Comparison of ENCODE assay signal across 7 mouse cellular contexts in genomic region chr11:98772667-98773171, GRCm38 (mm10). TPM values are rescaled to one million over a fixed set of nuclear protein-coding genes. Genes with fewer than 3 reads are reported as not detected.
DNase-seq lines count a peak whose midpoint lies in the region; ATAC-seq and TF ChIP-seq lines count a peak whose summit lies in the region.

No protein-coding gene starts in this region.

- no peak for TF ChIP-seq CTCF in midbrain, postnatal 0 days (IDR thresholded peaks at IDR 0.05)
- TF ChIP-seq CTCF in small intestine, adult 2 months (IDR thresholded peaks at IDR 0.05; ENCODE audit: extremely low read depth, insufficient read length, insufficient replicate concordance, low read depth, low read length) = no peak

- H3K36me3 ChIP-seq in midbrain, postnatal 0 days (ENCODE audit: insufficient read depth, low read length) = peaks cover 38% of the 10 kb centered on the region
- H3K36me3 ChIP-seq in midbrain, embryonic 11.5 days (ENCODE audit: control insufficient read depth, insufficient read depth, low read length) = no peaks in the 10 kb centered on the region
- peaks cover 21% of the 10 kb centered on the region for H3K36me3 ChIP-seq in heart, embryonic 15.5 days
- H3K36me3 ChIP-seq in liver, embryonic 12.5 days = peaks cover 29% of the 10 kb centered on the region
- H3K36me3 ChIP-seq in small intestine, adult 2 months (ENCODE audit: control insufficient read depth, insufficient read depth, low read length) = peaks cover 49% of the 10 kb centered on the region

- TF ChIP-seq POLR2A in small intestine, adult 2 months (IDR thresholded peaks at IDR 0.05; ENCODE audit: low read depth, low read length) = peak; percentile 66; the same call in 1 of the 2 replicates

- no peaks in the 10 kb centered on the region for H3K9me3 ChIP-seq in midbrain, postnatal 0 days (ENCODE audit: low read length)
- no peaks in the 10 kb centered on the region for H3K9me3 ChIP-seq in midbrain, embryonic 11.5 days (ENCODE audit: control insufficient read depth, low read length)
- no peaks in the 10 kb centered on the region for H3K9me3 ChIP-seq in heart, embryonic 15.5 days (replicated peaks)
- H3K9me3 ChIP-seq in liver, embryonic 12.5 days (replicated peaks) = no peaks in the 10 kb centered on the region

- peak overlapping the region; percentile 96 for H3K4me2 ChIP-seq in midbrain, postnatal 0 days (ENCODE audit: low read depth, low read length, poor library complexity, severe bottlenecking)
- H3K4me2 ChIP-seq in midbrain, embryonic 11.5 days = no peak overlapping the region
- peak overlapping the region; percentile 76 for H3K4me2 ChIP-seq in heart, embryonic 15.5 days
- peak overlapping the region; percentile 84 for H3K4me2 ChIP-seq in liver, embryonic 12.5 days

- H3K27ac ChIP-seq in midbrain, postnatal 0 days (ENCODE audit: low read depth, low read length) = no peak overlapping the region
- no peak overlapping the region for H3K27ac ChIP-seq in midbrain, embryonic 11.5 days (ENCODE audit: low read depth, low read length)
- peak overlapping the region; percentile 93 for H3K27ac ChIP-seq in heart, embryonic 15.5 days
- peak overlapping the region; percentile 77 for H3K27ac ChIP-seq in liver, embryonic 12.5 days
- H3K27ac ChIP-seq in small intestine, adult 2 months (ENCODE audit: insufficient read depth, low read depth, low read length) = peak overlapping the region; percentile 97

- 73% methylated on average over 8 of the region's 8 CpGs for WGBS in midbrain, postnatal 0 days
- 89% methylated on average over 8 of the region's 8 CpGs for WGBS in midbrain, embryonic 11.5 days
- WGBS in heart, embryonic 15.5 days = 24% methylated on average over 8 of the region's 8 CpGs
- 46% methylated on average over 8 of the region's 8 CpGs for WGBS in liver, embryonic 12.5 days (ENCODE audit: insufficient replicate concordance)
- 9% methylated on average over 8 of the region's 8 CpGs for WGBS in small intestine, adult 2 months

- DNase-seq in midbrain, postnatal 0 days (ENCODE audit: low spot score) = no peak
- DNase-seq in midbrain, embryonic 11.5 days (ENCODE audit: low spot score, missing footprints) = no peak
- peak; percentile 84 for DNase-seq in cerebellum, adult 9-11 months
- DNase-seq in retina, postnatal 1 day = no peak

- ATAC-seq in midbrain, postnatal 0 days (ENCODE audit: low FRiP score) = no peak
- ATAC-seq in midbrain, embryonic 11.5 days (ENCODE audit: low FRiP score) = no peak
- peak; percentile 53 for ATAC-seq in heart, embryonic 15.5 days (replicated peaks; ENCODE audit: insufficient number of reproducible peaks, insufficient read depth, low FRiP score, low read depth)
- ATAC-seq in liver, embryonic 12.5 days = no peak

- no peak overlapping the region for H3K9ac ChIP-seq in midbrain, postnatal 0 days (replicated peaks; ENCODE audit: low read length, poor library complexity, severe bottlenecking)
- H3K9ac ChIP-seq in midbrain, embryonic 11.5 days (ENCODE audit: low read length) = no peak overlapping the region
- peak overlapping the region; percentile 22; the same call in 1 of the 2 replicates for H3K9ac ChIP-seq in heart, embryonic 15.5 days
- 0 out of 2 replicates have a peak overlapping the region, but pooled peaks have one; percentile 56 for H3K9ac ChIP-seq in liver, embryonic 12.5 days

- no peaks in the 10 kb centered on the region for H3K27me3 ChIP-seq in midbrain, postnatal 0 days (ENCODE audit: insufficient read depth, low read length)
- H3K27me3 ChIP-seq in midbrain, embryonic 11.5 days (ENCODE audit: control insufficient read depth, insufficient read depth, low read length) = peaks cover 3% of the 10 kb centered on the region; the same call in 1 of the 2 replicates
- H3K27me3 ChIP-seq in heart, embryonic 15.5 days = no peaks in the 10 kb centered on the region
- H3K27me3 ChIP-seq in liver, embryonic 12.5 days (replicated peaks) = no peaks in the 10 kb centered on the region
- H3K27me3 ChIP-seq in small intestine, adult 2 months (ENCODE audit: control insufficient read depth, insufficient read depth, low read length) = no peaks in the 10 kb centered on the region

- H3K4me3 ChIP-seq in midbrain, postnatal 0 days (ENCODE audit: low read depth, low read length) = peak overlapping the region; percentile 53
- no peak overlapping the region for H3K4me3 ChIP-seq in midbrain, embryonic 11.5 days (ENCODE audit: low read depth, low read length)
- peak overlapping the region; percentile 10; the same call in 1 of the 2 replicates for H3K4me3 ChIP-seq in heart, embryonic 15.5 days
- H3K4me3 ChIP-seq in liver, embryonic 12.5 days = no peak overlapping the region
- peak overlapping the region; percentile 66 for H3K4me3 ChIP-seq in small intestine, adult 2 months (ENCODE audit: low read depth, low read length)

- H3K4me1 ChIP-seq in midbrain, postnatal 0 days (ENCODE audit: insufficient read depth, low read length) = peaks cover 20% of the 10 kb centered on the region; the same call in 1 of the 2 replicates
- peaks cover 48% of the 10 kb centered on the region for H3K4me1 ChIP-seq in midbrain, embryonic 11.5 days (ENCODE audit: control insufficient read depth, insufficient read depth, low read length)
- peaks cover 94% of the 10 kb centered on the region for H3K4me1 ChIP-seq in heart, embryonic 15.5 days (replicated peaks)
- H3K4me1 ChIP-seq in liver, embryonic 12.5 days = peaks cover 97% of the 10 kb centered on the region
- H3K4me1 ChIP-seq in small intestine, adult 2 months (ENCODE audit: control insufficient read depth, insufficient read depth, insufficient read length, low read length) = peaks cover 27% of the 10 kb centered on the region

RNA-seq across cellular contexts. Expression of gene Nr1d1, which starts 2.4 kb away (rescaled TPM):
- total RNA-seq in midbrain, postnatal 0 days (2014; rRNA removed) = 7.1 and 11.0 TPM in 2 replicates
- 12.3 and 14.3 TPM in 2 replicates for polyA plus RNA-seq in midbrain, postnatal 0 days (2015; fragmentation: Nextera tagmentation; extraction: Ambion mirVana)
- polyA plus RNA-seq in midbrain, embryonic 11.5 days (2014; fragmentation: Nextera tagmentation; extraction: Ambion mirVana) = 0.93 and 1.2 TPM in 2 replicates
- polyA plus RNA-seq in heart, embryonic 15.5 days (2015; fragmentation: Nextera tagmentation; extraction: Ambion mirVana) = 7.0 and 7.5 TPM in 2 replicates
- polyA plus RNA-seq in liver, embryonic 12.5 days (2016; fragmentation: Nextera tagmentation; extraction: Ambion mirVana) = 1.3 and 1.4 TPM in 2 replicates
- polyA plus RNA-seq in small intestine, adult 2 months (2012; rRNA removed) = 59.8 and 206 TPM in 2 replicates

RNA-seq across cellular contexts. Expression of gene Msl1, which starts 22.6 kb away (rescaled TPM):
- total RNA-seq in midbrain, postnatal 0 days (2014; rRNA removed) = 88.3 and 107 TPM in 2 replicates
- 22.3 and 25.8 TPM in 2 replicates for polyA plus RNA-seq in midbrain, postnatal 0 days (2015; fragmentation: Nextera tagmentation; extraction: Ambion mirVana)
- polyA plus RNA-seq in midbrain, embryonic 11.5 days (2014; fragmentation: Nextera tagmentation; extraction: Ambion mirVana) = 24.0 and 25.1 TPM in 2 replicates
- 15.5 and 17.2 TPM in 2 replicates for polyA plus RNA-seq in heart, embryonic 15.5 days (2015; fragmentation: Nextera tagmentation; extraction: Ambion mirVana)
- polyA plus RNA-seq in liver, embryonic 12.5 days (2016; fragmentation: Nextera tagmentation; extraction: Ambion mirVana) = 11.5 and 11.7 TPM in 2 replicates
- polyA plus RNA-seq in small intestine, adult 2 months (2012; rRNA removed) = 19.8 and 38.5 TPM in 2 replicates

RNA-seq across cellular contexts. Expression of gene Casc3, which starts 32.0 kb away (rescaled TPM):
- total RNA-seq in midbrain, postnatal 0 days (2014; rRNA removed) = 29.4 and 32.2 TPM in 2 replicates
- 34.0 and 39.7 TPM in 2 replicates for polyA plus RNA-seq in midbrain, postnatal 0 days (2015; fragmentation: Nextera tagmentation; extraction: Ambion mirVana)
- polyA plus RNA-seq in midbrain, embryonic 11.5 days (2014; fragmentation: Nextera tagmentation; extraction: Ambion mirVana) = 51.9 and 53.1 TPM in 2 replicates
- 21.3 and 27.6 TPM in 2 replicates for polyA plus RNA-seq in heart, embryonic 15.5 days (2015; fragmentation: Nextera tagmentation; extraction: Ambion mirVana)
- 26.4 and 29.7 TPM in 2 replicates for polyA plus RNA-seq in liver, embryonic 12.5 days (2016; fragmentation: Nextera tagmentation; extraction: Ambion mirVana)
- polyA plus RNA-seq in small intestine, adult 2 months (2012; rRNA removed) = 11.7 and 22.0 TPM in 2 replicates

RNA-seq across cellular contexts. Expression of gene Thra, which starts 32.3 kb away (rescaled TPM):
- total RNA-seq in midbrain, postnatal 0 days (2014; rRNA removed) = 774 and 843 TPM in 2 replicates
- 165 and 182 TPM in 2 replicates for polyA plus RNA-seq in midbrain, postnatal 0 days (2015; fragmentation: Nextera tagmentation; extraction: Ambion mirVana)
- polyA plus RNA-seq in midbrain, embryonic 11.5 days (2014; fragmentation: Nextera tagmentation; extraction: Ambion mirVana) = 21.9 and 23.7 TPM in 2 replicates
- 34.8 and 39.5 TPM in 2 replicates for polyA plus RNA-seq in heart, embryonic 15.5 days (2015; fragmentation: Nextera tagmentation; extraction: Ambion mirVana)
- polyA plus RNA-seq in liver, embryonic 12.5 days (2016; fragmentation: Nextera tagmentation; extraction: Ambion mirVana) = 13.0 and 13.3 TPM in 2 replicates
- polyA plus RNA-seq in small intestine, adult 2 months (2012; rRNA removed) = 46.5 and 128 TPM in 2 replicates

RNA-seq across cellular contexts. Expression of gene Med24, which starts 43.5 kb away (rescaled TPM):
- 66.6 and 81.2 TPM in 2 replicates for total RNA-seq in midbrain, postnatal 0 days (2014; rRNA removed)
- 52.2 and 59.8 TPM in 2 replicates for polyA plus RNA-seq in midbrain, postnatal 0 days (2015; fragmentation: Nextera tagmentation; extraction: Ambion mirVana)
- polyA plus RNA-seq in midbrain, embryonic 11.5 days (2014; fragmentation: Nextera tagmentation; extraction: Ambion mirVana) = 66.1 and 67.1 TPM in 2 replicates
- polyA plus RNA-seq in heart, embryonic 15.5 days (2015; fragmentation: Nextera tagmentation; extraction: Ambion mirVana) = 33.5 and 43.0 TPM in 2 replicates
- 42.0 and 43.7 TPM in 2 replicates for polyA plus RNA-seq in liver, embryonic 12.5 days (2016; fragmentation: Nextera tagmentation; extraction: Ambion mirVana)
- polyA plus RNA-seq in small intestine, adult 2 months (2012; rRNA removed) = 23.8 and 49.5 TPM in 2 replicates

Comparison
In these comparisons a context has a peak if more than half of its experiments do, and no peak if none do; other contexts are left out.
1. H3K4me3 ChIP-seq: peak in midbrain, postnatal 0 days (single experiment), heart, embryonic 15.5 days (single experiment) and small intestine, adult 2 months (single experiment); none in midbrain, embryonic 11.5 days (single experiment) and liver, embryonic 12.5 days (single experiment).
2. H3K27ac ChIP-seq: peak in heart, embryonic 15.5 days (single experiment), liver, embryonic 12.5 days (single experiment) and small intestine, adult 2 months (single experiment); none in midbrain, postnatal 0 days (single experiment) and midbrain, embryonic 11.5 days (single experiment).
3. H3K9ac ChIP-seq: peak in heart, embryonic 15.5 days (single experiment) and liver, embryonic 12.5 days (single experiment); none in midbrain, postnatal 0 days (single experiment) and midbrain, embryonic 11.5 days (single experiment).